Mouse (Mus musculus) spleen, adult 2 months (tissue): ENCODE data around the gene Olfr1134. TPM values are rescaled to one million over a fixed set of nuclear protein-coding genes. Genes with fewer than 3 reads are reported as not detected.

Source experiments
- polyA plus RNA-seq: library from polyadenylated mRNA; depleted of rRNA; stranded (reverse); fragments of >200 nt; gene quantifications from 2 replicates; pipeline ENCODE4 v1.2.3, GENCODE M21; 2012; rRNA removed

Olfr1134 gene
- polyA plus RNA-seq, 1 experiment = not detected

Other genes starting within 250 kb of the Olfr1134 start
- not detected in 2 replicates for gene Olfr1123, start 241.8 kb downstream of the Olfr1134 start, polyA plus RNA-seq
- gene Olfr1124, start 228.2 kb downstream of the Olfr1134 start, polyA plus RNA-seq = not detected in 2 replicates
- gene Olfr1126, start 204.5 kb downstream of the Olfr1134 start, polyA plus RNA-seq = not detected in 2 replicates
- not detected in 2 replicates for gene Pramel7, start 161.4 kb downstream of the Olfr1134 start, polyA plus RNA-seq
- not detected in 2 replicates for gene Pramel6, start 151.9 kb downstream of the Olfr1134 start, polyA plus RNA-seq
- not detected in 2 replicates for gene Olfr153, start 126.7 kb downstream of the Olfr1134 start, polyA plus RNA-seq
- gene Olfr1128, start 112.9 kb downstream of the Olfr1134 start, polyA plus RNA-seq = not detected in 2 replicates
- gene Olfr1129, start 84.6 kb downstream of the Olfr1134 start, polyA plus RNA-seq = not detected in 2 replicates
- not detected in 2 replicates for gene Olfr1130, start 52.2 kb downstream of the Olfr1134 start, polyA plus RNA-seq
- gene Olfr1131, start 31.4 kb downstream of the Olfr1134 start, polyA plus RNA-seq = not detected in 2 replicates
- not detected in 2 replicates for gene Olfr1132, start 20.9 kb downstream of the Olfr1134 start, polyA plus RNA-seq
- not detected in 2 replicates for gene Olfr1133, start 11.1 kb downstream of the Olfr1134 start, polyA plus RNA-seq
- gene Olfr1135, start 15.2 kb upstream of the Olfr1134 start, polyA plus RNA-seq = not detected in 2 replicates
- not detected in 2 replicates for gene Olfr1136, start 35.5 kb upstream of the Olfr1134 start, polyA plus RNA-seq
- not detected in 2 replicates for gene Olfr1137, start 54.7 kb upstream of the Olfr1134 start, polyA plus RNA-seq
- not detected in 2 replicates for gene Olfr1138, start 81.5 kb upstream of the Olfr1134 start, polyA plus RNA-seq
- gene Olfr1140, start 85.3 kb upstream of the Olfr1134 start, polyA plus RNA-seq = not detected in 2 replicates
- gene Olfr1141, start 95.5 kb upstream of the Olfr1134 start, polyA plus RNA-seq = not detected in 2 replicates
- gene Olfr152, start 121.0 kb upstream of the Olfr1134 start, polyA plus RNA-seq = not detected in 2 replicates
- gene Olfr1143, start 142.1 kb upstream of the Olfr1134 start, polyA plus RNA-seq = not detected in 2 replicates
- gene Olfr1145, start 151.4 kb upstream of the Olfr1134 start, polyA plus RNA-seq = not detected in 2 replicates
- gene Olfr1148, start 172.1 kb upstream of the Olfr1134 start, polyA plus RNA-seq = not detected in 2 replicates
- not detected in 2 replicates for gene Olfr1150-ps1, start 185.5 kb upstream of the Olfr1134 start, polyA plus RNA-seq
- gene Olfr1151, start 197.4 kb upstream of the Olfr1134 start, polyA plus RNA-seq = not detected in 2 replicates
- not detected in 2 replicates for gene Olfr1152, start 208.0 kb upstream of the Olfr1134 start, polyA plus RNA-seq
- not detected in 2 replicates for gene Olfr1153, start 236.5 kb upstream of the Olfr1134 start, polyA plus RNA-seq
- not detected in 2 replicates for gene Olfr1154, start 246.7 kb upstream of the Olfr1134 start, polyA plus RNA-seq